Mouse (Mus musculus) bone marrow macrophage, adult 2 months (primary cell): ENCODE results near the gene Cdv3.

Experiments
- CTCF ChIP-seq: IDR thresholded peaks from 2 replicates; pipeline ENCODE4 v1.5.1; 2012; ENCODE audit warnings: low read depth, mild to moderate bottlenecking, low read length, moderate library complexity
- POLR2A ChIP-seq: IDR thresholded peaks from 2 replicates; pipeline ENCODE4 v1.6.1; 2012; ENCODE audit warnings: mild to moderate bottlenecking, low read depth, low read length, borderline replicate concordance

GRCm38 (mm10) chr9:103369951-103370350 is 4.3 kb upstream of the Cdv3 start:
- TF ChIP-seq CTCF = no peak
- TF ChIP-seq POLR2A = no peak
